Mouse (Mus musculus) cerebellum, adult 9-10 months (tissue): ENCODE data around the gene Zfr2.
A peak's percentile ranks its signal among the peaks of the same experiment; 100 is the strongest.

Source experiments
- DNase-seq: peaks from one replicate; pipeline ENCODE4 v3.0.0; 2022

Gene Zfr2

DNA sequence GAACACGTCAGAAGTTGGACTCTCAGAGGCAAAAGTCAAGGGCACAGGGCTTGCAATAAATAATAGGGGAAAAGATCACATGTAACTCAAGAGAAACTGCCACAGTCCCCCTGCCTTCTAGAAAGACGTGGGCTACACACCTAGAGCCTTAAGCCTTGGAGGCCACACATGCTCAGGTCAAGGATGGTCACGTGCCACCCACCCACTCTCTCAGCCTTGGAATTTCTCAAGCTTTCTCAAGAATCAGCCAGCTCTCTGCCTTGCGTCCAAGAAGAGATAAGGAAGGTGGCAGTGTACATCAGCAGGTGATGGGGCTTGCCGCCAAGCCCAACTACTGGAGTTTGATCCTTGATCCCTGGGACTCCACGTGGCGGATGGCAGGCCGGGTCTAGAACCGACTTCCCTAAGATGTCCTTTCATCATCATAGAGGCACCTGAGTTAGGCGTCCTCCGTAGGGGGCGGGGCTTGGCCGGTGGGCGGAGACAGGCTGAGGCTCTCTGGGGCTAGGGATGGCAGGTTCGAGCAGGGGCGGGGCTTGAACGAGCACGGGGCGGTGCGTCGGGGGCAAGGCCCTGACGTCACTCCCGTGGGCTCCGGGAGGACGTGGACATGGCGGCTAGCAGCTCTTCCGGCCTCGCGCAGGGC is at the start of gene Zfr2:
Zfr2 (plus strand) TSS at position 576 of the 646 bp plus-strand sequence.
- peak; percentile 96 for DNase-seq

- peak; percentile 47 for DNase-seq
Observed at GRCm38 (mm10) chr10:81183805-81184204, 49.1 kb upstream of the Zfr2 start, which contains the start of gene 4930442H23Rik. Gene 4930442H23Rik (minus strand): TSS chr10:81183849.

DNA sequence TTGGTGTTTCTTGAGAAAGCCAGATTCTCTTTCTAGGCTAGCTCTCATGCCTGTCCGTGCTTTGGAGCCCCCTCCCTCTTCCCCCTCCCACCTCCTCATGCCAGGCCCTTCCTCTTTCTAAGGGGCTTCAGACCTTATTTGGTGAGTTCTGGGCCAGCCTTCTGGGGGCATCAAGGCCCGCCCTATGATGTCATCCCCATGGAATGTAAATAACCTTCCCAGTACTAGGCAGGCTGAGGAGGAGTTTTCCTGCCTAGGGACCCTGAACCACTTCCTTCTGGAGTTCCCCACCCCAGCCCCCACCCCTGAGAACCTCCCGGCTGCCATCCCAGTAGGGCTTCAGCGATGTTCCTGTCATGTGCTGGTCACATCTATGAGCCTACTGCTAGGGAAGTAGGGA is 48.2 kb upstream of the Zfr2 start:
- DNase-seq, result no peak

DNA sequence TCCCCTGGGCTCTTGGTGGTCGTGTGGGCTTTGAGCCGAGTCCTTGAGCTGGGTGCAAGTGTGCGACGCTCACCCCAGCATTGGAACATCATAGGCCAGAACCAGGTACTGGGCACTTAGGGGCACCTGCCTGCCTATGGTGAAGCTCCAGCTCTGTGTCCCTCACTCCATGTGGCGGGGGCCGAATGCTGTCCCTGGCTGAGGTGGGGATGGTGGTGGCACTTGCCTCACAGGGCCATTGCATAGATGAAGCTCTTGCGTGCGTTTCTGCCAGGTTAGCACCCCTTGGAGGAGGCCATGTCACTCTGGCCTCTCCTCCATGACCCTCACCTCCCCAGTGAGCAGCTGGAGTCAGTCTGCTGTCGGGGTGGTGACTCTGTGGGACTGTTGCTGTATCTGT is 45.8 kb upstream of the Zfr2 start:
- DNase-seq, result no peak

GRCm38 (mm10) chr10:81189821-81190220 is 43.1 kb upstream of the Zfr2 start:
- DNase-seq, result peak; percentile 38

- DNase-seq, result peak; percentile 61
Observed at GRCm38 (mm10) chr10:81190236-81190911, 42.6 kb upstream of the Zfr2 start.

DNA sequence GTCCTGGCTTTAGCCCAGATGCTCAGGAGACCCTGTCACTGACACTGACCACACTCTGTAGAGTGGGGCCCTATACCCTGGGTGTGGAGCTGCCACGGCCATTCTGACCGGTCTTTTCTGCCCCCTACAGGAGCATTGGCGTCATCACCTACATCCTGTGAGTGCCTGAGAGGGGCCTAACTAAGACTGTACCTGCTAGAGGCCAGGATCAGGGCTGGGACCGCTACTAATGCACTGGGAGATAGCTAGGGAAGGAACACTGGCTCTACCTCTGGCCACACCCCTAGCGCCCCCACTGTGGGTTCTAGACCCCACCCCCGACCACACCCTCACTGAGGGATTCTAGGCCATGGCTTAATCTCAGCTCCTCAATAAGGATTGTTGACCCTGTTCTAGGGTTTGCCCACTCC is 42.0 kb upstream of the Zfr2 start:
- DNase-seq, result peak; percentile 54

DNA sequence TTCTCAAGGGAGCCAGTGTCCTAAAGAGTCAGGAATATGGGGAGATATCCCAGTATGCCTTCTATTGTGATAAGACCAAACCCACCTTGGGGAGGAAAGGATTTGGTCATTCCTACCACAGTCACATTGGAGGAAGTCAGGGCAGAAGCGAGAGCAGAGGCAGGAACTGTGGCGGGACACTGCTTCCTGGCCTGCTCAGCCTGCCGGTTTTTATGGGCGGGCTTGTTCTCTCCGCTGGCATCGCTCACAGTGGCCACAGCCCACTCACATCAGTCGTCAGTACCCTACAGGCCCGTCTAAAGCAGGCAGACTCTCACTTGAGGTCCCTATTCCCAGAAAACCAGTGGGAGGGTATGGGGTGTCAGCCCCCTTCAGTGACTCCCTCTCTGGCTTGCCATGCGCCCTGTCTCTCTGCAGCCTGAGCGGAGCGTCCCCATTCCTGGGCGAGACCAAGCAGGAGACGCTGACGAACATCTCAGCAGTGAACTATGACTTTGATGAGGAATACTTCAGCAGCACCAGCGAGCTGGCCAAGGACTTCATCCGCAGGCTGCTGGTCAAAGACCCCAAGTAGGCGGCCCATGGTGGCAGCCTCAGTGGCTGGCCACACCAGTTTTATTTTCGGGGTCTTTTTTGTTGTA is 41.5 kb upstream of the Zfr2 start:
- peak; percentile 55 for DNase-seq

DNA sequence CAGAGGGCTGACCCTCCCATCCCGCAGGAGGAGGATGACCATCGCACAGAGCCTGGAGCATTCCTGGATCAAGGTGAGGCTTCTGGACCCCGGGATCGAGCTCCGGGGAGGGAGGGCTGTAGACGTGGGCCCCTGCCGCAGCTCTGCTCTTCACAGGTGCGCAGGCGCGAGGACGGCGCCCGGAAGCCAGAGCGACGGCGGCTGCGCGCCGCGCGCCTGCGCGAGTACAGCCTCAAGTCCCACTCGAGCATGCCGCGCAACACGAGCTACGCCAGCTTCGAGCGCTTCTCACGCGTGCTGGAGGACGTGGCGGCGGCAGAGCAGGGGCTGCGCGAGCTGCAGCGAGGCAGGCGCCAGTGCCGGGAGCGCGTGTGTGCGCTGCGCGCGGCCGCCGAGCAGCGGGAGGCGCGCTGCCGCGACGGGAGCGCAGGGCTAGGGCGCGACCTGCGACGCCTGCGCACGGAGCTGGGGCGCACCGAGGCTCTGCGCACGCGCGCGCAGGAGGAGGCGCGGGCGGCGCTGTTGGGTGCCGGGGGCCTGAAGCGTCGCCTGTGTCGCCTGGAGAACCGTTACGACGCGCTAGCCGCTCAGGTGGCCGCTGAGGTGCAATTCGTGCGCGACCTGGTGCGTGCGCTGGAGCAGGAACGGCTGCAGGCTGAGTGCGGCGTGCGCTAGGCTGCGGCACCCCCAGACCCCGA is 40.5 kb upstream of the Zfr2 start:
- peak; percentile 87 for DNase-seq

DNA sequence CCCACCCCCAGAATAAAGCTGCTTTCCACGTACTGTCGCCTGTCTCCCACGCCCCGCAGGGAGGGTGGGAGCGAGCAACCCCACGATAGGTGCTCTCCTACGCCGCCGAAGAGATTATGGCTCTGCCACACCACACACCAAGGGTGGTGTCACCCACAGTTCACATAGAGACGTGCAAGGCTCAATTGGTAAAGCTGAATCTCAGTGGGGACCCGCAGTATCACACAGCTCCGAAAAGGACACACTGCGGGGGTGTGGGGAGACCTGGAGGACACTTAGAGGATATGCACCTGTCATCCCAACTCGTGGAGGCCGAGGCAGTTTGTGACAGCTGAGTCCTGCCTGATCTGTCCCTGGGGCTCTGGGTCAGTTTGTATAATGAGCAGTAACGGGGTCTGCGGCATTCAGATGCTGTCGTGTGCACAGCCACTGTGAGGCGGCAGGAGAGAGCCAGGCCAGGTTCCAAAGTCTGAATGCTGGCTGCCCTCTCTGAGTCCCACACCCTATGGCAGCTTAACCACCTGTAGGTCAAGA is 39.9 kb upstream of the Zfr2 start:
- DNase-seq, result peak; percentile 76

GRCm38 (mm10) chr10:81193991-81194774 is 38.8 kb upstream of the Zfr2 start:
- peak; percentile 40 for DNase-seq

GRCm38 (mm10) chr10:81195300-81195699 is 37.7 kb upstream of the Zfr2 start:
- DNase-seq, result peak; percentile 43

GRCm38 (mm10) chr10:81196470-81197065 is 36.4 kb upstream of the Zfr2 start:
- no peak for DNase-seq

- DNase-seq, result no peak
Observed at GRCm38 (mm10) chr10:81197305-81197704, 35.6 kb upstream of the Zfr2 start.

DNA sequence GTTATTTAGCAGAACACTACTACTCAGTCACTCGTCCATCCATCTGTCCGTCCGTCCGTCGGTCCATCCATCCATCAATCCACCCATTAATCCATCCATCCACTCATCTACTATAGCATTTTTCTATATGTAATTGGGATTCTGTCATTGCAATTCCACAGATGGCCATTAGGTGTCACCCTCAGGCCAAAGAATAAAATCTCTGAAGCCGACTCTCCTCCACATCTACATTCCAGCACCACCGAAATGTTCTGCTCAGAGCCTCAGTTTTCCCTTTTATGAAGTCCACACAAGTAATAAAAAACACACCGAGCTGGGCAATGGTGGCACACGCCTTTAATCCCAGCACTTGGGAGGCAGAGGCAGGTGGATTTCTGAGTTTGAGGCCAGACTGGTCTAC is 34.7 kb upstream of the Zfr2 start:
- peak; percentile 85 for DNase-seq

DNA sequence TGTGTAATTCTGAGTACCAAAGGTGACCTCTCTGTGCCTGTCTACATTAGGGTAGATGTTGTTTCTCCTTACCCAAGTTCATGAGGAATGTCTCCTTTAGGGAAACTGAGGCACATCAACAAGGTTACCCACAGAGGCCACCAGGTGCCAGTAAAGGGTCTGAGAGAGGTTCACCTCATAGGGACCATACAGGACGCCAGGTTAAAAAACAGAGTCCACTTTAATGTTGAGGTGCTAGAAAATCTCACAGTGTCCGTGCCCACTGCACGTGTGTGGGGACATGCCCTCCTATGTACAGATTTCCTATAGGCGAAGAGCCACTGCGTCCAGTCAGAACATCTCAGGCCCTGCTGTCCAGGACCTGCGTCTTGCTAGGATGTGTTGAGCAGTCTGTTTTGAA is 34.0 kb upstream of the Zfr2 start:
- DNase-seq, result no peak

DNA sequence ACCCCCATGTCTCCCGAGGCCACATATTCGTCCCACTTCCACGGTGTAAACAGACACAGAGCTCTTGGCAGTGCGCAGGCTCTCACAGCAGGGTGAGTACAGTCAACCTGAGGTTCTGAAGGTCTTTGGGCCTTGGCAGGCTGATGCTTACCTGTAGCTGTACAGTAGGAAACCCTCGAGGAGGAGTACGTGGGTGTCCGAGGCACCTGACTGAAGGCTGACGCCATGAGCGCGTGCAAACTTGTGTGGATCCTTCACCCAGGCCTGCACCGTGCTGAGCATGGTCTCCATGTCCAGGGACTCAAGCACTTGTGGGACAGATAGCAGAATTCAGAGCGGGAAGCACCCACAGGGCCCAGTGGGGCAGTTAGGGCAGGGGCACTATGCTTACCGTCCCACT is 32.8 kb upstream of the Zfr2 start:
- no peak for DNase-seq

DNA sequence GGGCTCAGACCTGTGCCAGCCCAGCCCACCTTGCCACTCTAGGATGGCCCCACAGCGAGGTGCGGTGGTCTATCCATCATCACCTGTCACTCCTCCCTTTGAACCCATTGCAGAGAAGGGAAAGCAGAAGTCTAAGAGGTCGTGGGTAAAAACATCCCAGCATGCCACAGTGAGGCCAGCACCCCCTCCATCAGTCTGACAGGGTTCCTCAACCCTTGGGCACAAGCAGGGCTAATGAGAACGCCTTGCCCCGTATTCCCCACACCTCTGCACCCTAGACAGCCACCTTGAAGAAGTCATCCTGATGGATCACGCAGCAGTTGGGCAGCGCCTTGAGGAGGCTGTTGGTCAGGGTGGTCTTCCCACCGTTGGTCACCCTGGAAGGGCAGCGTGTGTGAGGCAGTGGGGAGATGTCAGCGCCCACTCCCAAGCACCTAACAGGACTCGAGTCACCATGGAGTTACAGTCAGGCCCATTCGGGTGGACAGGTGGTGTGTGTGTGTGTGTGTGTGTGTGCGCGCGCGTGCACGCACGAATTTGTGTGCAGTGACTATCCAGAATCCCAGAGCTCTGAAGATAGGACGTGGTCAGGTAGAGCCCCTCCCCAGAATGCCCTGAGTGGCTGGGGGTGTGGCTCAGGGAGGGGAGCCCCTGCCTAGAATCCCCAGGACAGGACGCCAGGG is 32.2 kb upstream of the Zfr2 start:
- no peak for DNase-seq

- no peak for DNase-seq
Observed at GRCm38 (mm10) chr10:81201807-81202758, 30.9 kb upstream of the Zfr2 start, which contains the start of gene Nmrk2. Gene Nmrk2 (minus strand): TSS chr10:81202051.
